Mouse (Mus musculus) stomach, postnatal 0 days (tissue): ENCODE measurements around the gene Armc6.

Experiments used
- CTCF ChIP-seq: IDR thresholded peaks from 2 replicates; pipeline ENCODE4 v1.5.1; 2016; ENCODE audit warnings: antibody characterized with exemption, low read depth, mild to moderate bottlenecking, moderate library complexity
- EP300 ChIP-seq: optimal IDR thresholded peaks from 2 replicates; pipeline ENCODE3; 2016; ENCODE audit warnings: antibody characterized with exemption

DNA sequence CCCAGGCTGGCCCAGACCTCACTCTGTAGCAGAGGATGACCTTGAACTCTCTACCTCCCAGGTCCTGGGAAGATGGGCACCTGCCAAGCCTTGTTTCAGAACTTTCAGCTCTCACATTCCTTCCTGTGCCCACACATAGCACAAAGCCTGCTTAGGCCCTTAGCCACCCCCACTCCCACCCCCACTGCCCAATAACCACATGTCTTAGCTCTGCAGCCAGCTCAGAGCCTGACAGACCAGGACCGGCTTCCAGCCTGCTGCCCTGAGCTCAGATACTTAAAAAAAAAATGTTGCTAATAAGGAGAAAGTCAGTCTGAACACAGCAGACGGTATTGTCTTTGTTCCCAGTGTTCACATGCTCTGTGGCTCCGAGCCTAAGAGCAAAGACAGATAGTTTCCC lies 46.7 kb upstream of the Armc6 start:
- no peak for TF ChIP-seq CTCF
- no peak for TF ChIP-seq EP300
